Comparison of ENCODE assay signal across 9 mouse cellular contexts in genomic region chr7:142672120-142672519, GRCm38 (mm10). TPM values are rescaled to one million over a fixed set of nuclear protein-coding genes. Genes with fewer than 3 reads are reported as not detected.
DNase-seq lines count a peak whose midpoint lies in the region; ATAC-seq and TF ChIP-seq lines count a peak whose summit lies in the region.
"Had no signal": no experiment of that assay in that cellular context is flagged by ENCODE, and none has a peak within 500 bp of the region (broad histone marks: within the 10 kb centered on the region; RNA-seq: fewer than 3 reads in every experiment).

No protein-coding gene starts in this region.

- intact Hi-C loops in gastrocnemius, adult 2 months (cut with DNase I), result loop anchor here (1.0 to 5.0 kb wide), 2 partner anchors 62 to 150 kb away; no protein-coding TSS in a partner anchor
- intact Hi-C loops in gastrocnemius, postnatal 36 days (cut with DNase I), result no loop called here

- WGBS in lung, embryonic 16.5 days, result 12% methylated on average over 4 of the region's 4 CpGs

- no peak overlapping the region for H3K9ac ChIP-seq in lung, embryonic 16.5 days (ENCODE audit: low read length)
- H3K9ac ChIP-seq: heart, embryonic 13.5 days had no signal

- H3K27me3 ChIP-seq in lung, embryonic 16.5 days (ENCODE audit: control insufficient read depth, insufficient read depth, low read depth, low read length), result no peaks in the 10 kb centered on the region
- H3K27me3 ChIP-seq: heart, embryonic 13.5 days had no signal

- peak; percentile 37 for DNase-seq in gastrocnemius, adult 2 months
- no peak for DNase-seq in gastrocnemius, postnatal 36 days
- DNase-seq in thymus, postnatal 14 days, result peak; percentile 40
- DNase-seq in thymus, adult 18-20 months, result no peak
- peak; percentile 57 for DNase-seq in embryo, embryonic 11 days
- peak; percentile 24 to 72 for DNase-seq in kidney, postnatal 36 days
- no peak for DNase-seq in natural killer cell, adult 2 months (ENCODE audit: low spot score in 2 of 2)

- peaks cover 6% of the 10 kb centered on the region; the same call in 1 of the 2 replicates for H3K36me3 ChIP-seq in lung, embryonic 16.5 days (ENCODE audit: control insufficient read depth, insufficient read depth, low read length)

- TF ChIP-seq CTCF in gastrocnemius, adult 2 months (IDR thresholded peaks at IDR 0.05), result peak; percentile 81

- peaks cover 25% of the 10 kb centered on the region for H3K9me3 ChIP-seq in lung, embryonic 16.5 days (ENCODE audit: control insufficient read depth, low read length)

- no peak overlapping the region for H3K4me3 ChIP-seq in gastrocnemius, adult 2 months
- no peak overlapping the region for H3K4me3 ChIP-seq in lung, embryonic 16.5 days (ENCODE audit: low read length)
- H3K4me3 ChIP-seq: heart, embryonic 13.5 days had no signal

- H3K4me2 ChIP-seq in lung, embryonic 16.5 days (ENCODE audit: low read depth, low read length), result no peak overlapping the region
- H3K4me2 ChIP-seq: heart, embryonic 13.5 days had no signal

- ATAC-seq in lung, embryonic 16.5 days (ENCODE audit: low read depth), result peak; percentile 18; the same call in 1 of the 2 replicates

- H3K4me1 ChIP-seq in lung, embryonic 16.5 days (replicated peaks; ENCODE audit: control insufficient read depth, insufficient read depth, low read length), result no peaks in the 10 kb centered on the region

- no peak overlapping the region for H3K27ac ChIP-seq in gastrocnemius, adult 2 months
- H3K27ac ChIP-seq in lung, embryonic 16.5 days (ENCODE audit: low read length), result no peak overlapping the region
- H3K27ac ChIP-seq: heart, embryonic 13.5 days had no signal

RNA-seq across cellular contexts. Expression of gene Gm49394, which starts 2.4 kb away (rescaled TPM):
- total RNA-seq in gastrocnemius, adult 2 months (2021), result not detected
- total RNA-seq in gastrocnemius, postnatal 36 days (2021), result under 1 TPM in 1 of 2 experiments, not detected in 1; 0.17 TPM
- polyA plus RNA-seq in lung, embryonic 16.5 days (2015; fragmentation: Nextera tagmentation; extraction: Ambion mirVana), result not detected in 2 replicates

RNA-seq across cellular contexts. Expression of gene Igf2, which starts 5.5 kb away (rescaled TPM):
- total RNA-seq in gastrocnemius, adult 2 months (2021), result 10 to 100 TPM; 26.1 to 32.7 TPM
- 10 to 100 TPM; 87.0 to 98.1 TPM for total RNA-seq in gastrocnemius, postnatal 36 days (2021)
- 457 and 496 TPM in 2 replicates for polyA plus RNA-seq in lung, embryonic 16.5 days (2015; fragmentation: Nextera tagmentation; extraction: Ambion mirVana)

Comparison
In these comparisons a context has a peak if more than half of its experiments do, and no peak if none do; other contexts are left out.
1. DNase-seq: peak in gastrocnemius, adult 2 months (single experiment), thymus, postnatal 14 days (single experiment), embryo, embryonic 11 days (single experiment) and kidney, postnatal 36 days (2 of 2); none in gastrocnemius, postnatal 36 days (0 of 2), thymus, adult 18-20 months (0 of 2) and natural killer cell, adult 2 months (0 of 2).